Mouse (Mus musculus): ENCODE results near the gene Actn3.
A peak's percentile ranks its signal among the peaks of the same experiment; 100 is the strongest.
"Not testable (repeated sequence)": the region's sequence is repeated elsewhere in the genome, so short reads cannot be mapped to it uniquely, and the experiment has no call there.

Actn3 gene

GRCm38 (mm10) chr19:4877785-4878184 lies at the start of gene Actn3:
Gene Actn3, minus strand, starts transcription at chr19:4877909.
- no peak for DNase-seq (ENCODE audit: extremely low read depth, insufficient read length, low spot score)

DNA sequence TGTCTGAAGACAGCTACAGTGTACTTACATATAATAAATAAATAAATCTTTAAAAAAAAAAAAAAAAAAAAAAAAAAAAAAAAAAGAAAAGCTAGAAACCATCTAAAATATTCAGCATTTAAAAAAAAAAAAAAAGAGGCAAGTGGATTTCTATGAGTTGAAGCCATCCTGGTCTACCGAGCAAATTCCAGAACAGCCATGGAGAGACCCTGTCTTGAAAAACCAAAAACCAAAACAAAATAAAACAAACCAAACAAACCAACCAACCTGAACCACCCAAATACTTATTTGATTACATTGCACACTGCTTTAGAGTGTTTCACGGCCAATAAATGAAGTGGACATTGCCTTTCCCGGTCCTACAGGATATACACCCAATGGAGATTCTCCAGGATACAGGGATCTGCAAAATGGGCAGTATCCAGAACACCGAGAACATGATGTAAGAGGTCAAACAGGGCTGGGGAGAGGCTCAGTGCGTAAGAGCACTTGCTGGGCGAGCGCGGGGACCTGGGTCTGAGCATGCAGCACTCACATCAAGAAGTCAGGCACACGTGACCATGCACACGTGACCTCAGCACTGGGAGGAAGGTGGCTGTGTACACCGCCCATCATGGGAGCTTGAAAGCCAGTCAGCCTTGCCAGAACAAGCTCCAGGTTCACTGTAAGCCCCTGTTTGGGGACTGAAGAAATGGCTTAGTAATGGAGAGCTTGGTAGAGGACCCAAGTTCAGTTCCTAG lies 47.6 kb upstream of the Actn3 start:
- DNase-seq (ENCODE audit: extremely low read depth, insufficient read length, low spot score), result no peak

DNA sequence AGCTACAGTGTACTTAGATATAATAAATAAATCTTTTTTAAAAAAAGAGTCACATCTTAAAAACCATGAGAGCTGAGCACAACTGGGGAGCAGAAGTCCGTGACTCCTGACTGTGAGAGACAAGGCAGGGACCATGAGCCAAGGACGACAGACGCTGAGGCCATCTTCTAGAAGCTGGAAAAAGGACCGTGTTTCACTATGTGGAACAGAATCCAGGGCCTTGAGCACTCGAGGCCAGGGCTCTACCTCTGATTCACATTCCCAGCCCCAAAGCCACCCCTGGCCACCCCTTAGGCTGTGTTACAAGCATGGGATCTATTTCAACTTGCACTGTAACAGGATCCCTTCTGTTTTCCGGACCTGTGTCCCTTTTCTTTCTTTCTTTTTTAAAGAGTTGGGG lies 41.9 kb upstream of the Actn3 start:
- DNase-seq (ENCODE audit: extremely low read depth, insufficient read length, low spot score), result no peak

DNA sequence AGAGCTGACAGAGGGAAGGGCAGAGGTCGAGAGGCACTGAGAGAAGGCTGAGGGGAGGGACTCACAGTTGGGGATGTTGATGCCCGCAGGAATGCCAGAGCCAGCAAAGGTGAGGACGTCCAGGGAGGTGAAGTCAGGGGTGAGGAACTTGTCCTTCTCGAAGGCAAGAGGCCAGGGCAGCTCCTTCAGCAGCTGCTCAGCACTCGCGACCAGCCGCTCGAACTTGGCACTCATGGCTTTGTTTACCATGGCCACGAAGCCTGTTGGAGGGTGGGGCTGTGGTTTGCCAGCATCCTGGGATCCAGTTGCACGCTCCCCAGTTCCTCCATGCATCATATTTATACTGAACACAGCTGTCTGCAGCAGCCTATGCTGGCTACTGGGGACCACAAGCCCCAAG lies 39.1 kb upstream of the Actn3 start:
- DNase-seq (ENCODE audit: extremely low read depth, insufficient read length, low spot score), result no peak

GRCm38 (mm10) chr19:4915924-4916603 lies 38.4 kb upstream of the Actn3 start:
- no peak for DNase-seq (ENCODE audit: extremely low read depth, insufficient read length, low spot score)

DNA sequence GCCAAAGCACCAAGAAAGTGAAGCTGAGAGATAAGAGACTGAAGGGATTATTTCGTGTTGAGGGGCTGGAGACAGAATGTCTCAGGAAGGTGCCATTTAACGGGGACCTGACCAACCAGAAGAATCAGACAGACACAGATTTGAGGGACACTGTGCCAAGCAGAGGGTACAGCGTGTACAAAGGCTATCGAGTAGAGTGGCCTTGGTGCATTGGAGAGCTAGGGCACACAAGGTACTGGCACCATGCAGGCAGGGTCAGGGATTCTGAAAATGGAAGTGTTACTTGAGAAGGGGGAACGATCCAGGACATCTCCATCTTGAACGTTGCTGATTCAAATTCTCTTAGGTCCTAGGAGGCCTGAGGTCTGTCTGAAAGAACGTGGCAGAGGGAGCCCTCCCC lies 31.7 kb upstream of the Actn3 start:
- no peak for DNase-seq (ENCODE audit: extremely low read depth, insufficient read length, low spot score)

DNA sequence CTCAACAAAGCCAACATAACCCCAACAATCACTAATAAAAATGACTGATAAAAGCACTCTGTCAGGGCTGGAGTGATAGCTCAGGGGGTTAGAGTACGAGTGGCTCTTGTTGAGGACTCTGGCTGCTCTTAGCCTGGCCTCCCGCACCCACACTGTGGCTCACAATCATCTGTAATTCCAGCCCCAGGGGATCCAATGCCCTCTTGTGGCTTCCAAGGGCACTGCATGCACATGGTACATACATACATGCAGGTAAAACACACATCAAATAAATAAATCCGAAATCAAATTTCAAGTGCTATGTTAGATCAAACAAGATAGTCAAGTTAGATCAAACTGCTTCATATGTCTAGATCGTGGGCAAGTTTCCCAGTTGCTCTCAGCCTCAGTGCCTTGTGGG lies 30.4 kb upstream of the Actn3 start:
- no peak for DNase-seq (ENCODE audit: extremely low read depth, insufficient read length, low spot score)

DNA sequence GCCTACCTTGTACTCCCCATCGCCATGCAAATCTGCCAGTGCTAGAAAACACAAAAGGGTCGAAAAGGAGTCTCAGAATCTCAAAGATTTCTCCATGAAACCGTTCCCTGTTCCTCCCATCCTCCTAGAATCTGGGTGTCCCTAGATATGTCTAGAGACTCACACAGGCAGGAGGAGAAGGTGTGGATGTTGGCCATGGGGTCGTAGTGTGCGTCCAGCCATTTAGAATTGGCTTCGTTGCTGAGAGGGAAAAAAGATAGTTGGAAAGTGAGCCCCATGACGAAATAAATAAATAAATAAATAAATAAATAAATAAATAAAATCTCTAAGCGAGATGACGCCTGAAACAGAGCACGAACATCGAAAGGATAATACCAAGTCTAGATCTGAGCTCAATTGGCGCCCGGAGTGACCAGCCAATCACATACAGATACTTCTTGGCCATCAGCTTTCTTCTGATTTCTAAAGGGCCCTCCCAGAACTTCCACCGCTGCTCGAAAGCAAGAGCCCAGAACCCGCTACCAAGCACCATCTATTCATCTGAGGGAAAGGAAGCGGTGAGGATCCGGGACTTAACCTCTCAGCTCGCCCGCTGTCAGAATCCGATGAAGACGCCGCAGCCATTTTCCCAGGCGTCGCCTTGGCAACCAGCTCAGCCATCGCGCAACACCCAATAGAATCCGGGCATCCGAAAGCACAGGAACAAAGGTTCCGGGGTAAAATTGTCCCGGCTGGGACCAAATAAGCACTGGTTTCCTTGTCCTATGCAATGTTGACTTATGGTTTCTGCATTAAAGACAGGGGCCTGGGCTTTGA lies 28.5 kb upstream of the Actn3 start, which contains the start of gene Bbs1:
Gene Bbs1, minus strand, starts transcription at position 650 of the 816 bp plus-strand sequence.
- DNase-seq (ENCODE audit: extremely low read depth, insufficient read length, low spot score), result peak; percentile 58

- no peak for DNase-seq (ENCODE audit: extremely low read depth, insufficient read length, low spot score)
These were observed 22.2 kb upstream of the Actn3 start for GRCm38 (mm10) chr19:4899888-4900287.

GRCm38 (mm10) chr19:4898972-4899371 lies 21.3 kb upstream of the Actn3 start:
- no peak for DNase-seq (ENCODE audit: extremely low read depth, insufficient read length, low spot score)

- DNase-seq (ENCODE audit: extremely low read depth, insufficient read length, low spot score), result no peak
These were observed 19.2 kb upstream of the Actn3 start for GRCm38 (mm10) chr19:4896780-4897520.

GRCm38 (mm10) chr19:4891798-4892197 lies 14.1 kb upstream of the Actn3 start:
- no peak for DNase-seq (ENCODE audit: extremely low read depth, insufficient read length, low spot score)

- DNase-seq (ENCODE audit: extremely low read depth, insufficient read length, low spot score), result no peak
These were observed 12.1 kb upstream of the Actn3 start for GRCm38 (mm10) chr19:4889791-4890190.

DNA sequence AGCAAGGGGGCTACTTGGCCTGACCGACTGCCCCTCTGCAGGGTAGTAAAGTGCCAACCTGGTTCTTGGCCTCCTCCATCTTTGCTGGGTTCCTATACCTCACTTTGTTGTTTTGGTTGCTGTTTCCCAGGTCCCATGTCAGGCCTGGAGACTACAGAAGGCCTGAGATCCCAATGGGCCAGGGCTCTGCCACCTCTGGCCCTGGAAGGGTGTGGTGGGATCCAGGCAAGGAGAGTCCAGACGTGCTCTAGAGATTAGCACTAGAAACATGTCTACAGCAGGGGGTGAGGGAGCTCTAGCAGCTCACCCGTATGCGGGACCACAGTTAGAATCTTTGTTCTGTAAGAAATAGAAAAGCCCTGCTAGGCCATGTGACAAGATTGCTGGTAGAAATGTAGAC lies 6.3 kb upstream of the Actn3 start:
- no peak for DNase-seq (ENCODE audit: extremely low read depth, insufficient read length, low spot score)

- DNase-seq (ENCODE audit: extremely low read depth, insufficient read length, low spot score), result no peak
These were observed 1.6 kb upstream of the Actn3 start for GRCm38 (mm10) chr19:4879324-4879703.

DNA sequence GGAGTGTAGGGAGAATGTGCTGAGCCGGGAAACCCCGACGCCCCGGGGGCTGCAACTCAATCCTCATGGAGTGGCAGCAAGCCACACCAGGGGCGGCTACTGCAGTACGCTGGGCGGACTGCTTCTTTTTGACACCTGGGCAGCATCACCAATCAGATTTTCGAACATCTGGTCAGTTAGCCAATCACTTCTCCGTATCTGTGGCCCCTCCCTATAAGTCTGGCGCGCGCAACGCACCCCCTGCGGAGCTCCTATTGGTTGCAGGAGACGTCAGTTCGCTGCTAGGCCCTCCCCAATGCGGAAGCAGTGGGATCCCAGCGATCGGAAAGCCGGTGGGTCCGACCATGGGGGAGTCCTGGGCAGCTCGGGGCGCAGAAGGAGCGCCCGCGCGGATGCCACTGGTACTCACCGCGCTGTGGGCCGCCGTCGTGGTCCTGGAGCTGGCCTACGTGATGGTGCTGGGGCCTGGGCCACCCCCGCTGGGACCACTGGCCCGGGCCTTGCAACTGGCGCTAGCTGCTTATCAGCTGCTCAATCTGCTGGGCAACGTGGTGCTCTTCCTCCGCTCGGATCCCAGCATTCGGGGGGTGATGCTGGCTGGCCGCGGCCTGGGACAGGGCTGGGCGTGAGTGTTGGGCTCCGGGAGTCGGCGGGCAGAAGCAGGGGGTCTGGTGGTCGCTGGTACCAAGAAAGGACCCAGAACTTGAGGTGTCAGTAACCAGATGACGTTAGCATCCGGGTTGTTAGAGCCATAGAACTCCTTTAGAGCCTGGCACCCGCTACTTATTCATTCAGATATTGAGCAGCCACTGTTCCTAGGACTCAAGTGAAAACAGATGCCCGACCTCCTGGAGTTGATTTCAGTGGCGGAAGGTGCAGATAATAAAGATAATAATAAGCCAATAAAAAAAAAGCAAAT lies 955 bp upstream of the Actn3 start, which contains the start of gene Zdhhc24:
Gene Zdhhc24, plus strand, starts transcription at position 264 of the 919 bp plus-strand sequence.
- peak; percentile 91 for DNase-seq (ENCODE audit: extremely low read depth, insufficient read length, low spot score)

GRCm38 (mm10) chr19:4876755-4877154 lies 954 bp downstream of the Actn3 start:
- no peak for DNase-seq (ENCODE audit: extremely low read depth, insufficient read length, low spot score)

GRCm38 (mm10) chr19:4876241-4876640 lies 1.5 kb downstream of the Actn3 start:
- DNase-seq (ENCODE audit: extremely low read depth, insufficient read length, low spot score), result no peak

GRCm38 (mm10) chr19:4874613-4875012 lies 3.1 kb downstream of the Actn3 start:
- not testable (repeated sequence) for DNase-seq (ENCODE audit: extremely low read depth, insufficient read length, low spot score)

- DNase-seq (ENCODE audit: extremely low read depth, insufficient read length, low spot score), result no peak
These were observed 12.6 kb downstream of the Actn3 start for GRCm38 (mm10) chr19:4865147-4865546.
